Comparison of ENCODE assay signal across 9 mouse cellular contexts in genomic region chr2:150674900-150675299, GRCm38 (mm10). TPM values are rescaled to one million over a fixed set of nuclear protein-coding genes. Genes with fewer than 3 reads are reported as not detected.
A peak's percentile ranks its signal among the peaks of the same experiment; 100 is the strongest.
DNase-seq lines count a peak whose midpoint lies in the region; ATAC-seq and TF ChIP-seq lines count a peak whose summit lies in the region.
"Had no signal": no experiment of that assay in that cellular context is flagged by ENCODE, and none has a peak within 500 bp of the region (broad histone marks: within the 10 kb centered on the region; RNA-seq: fewer than 3 reads in every experiment).

No protein-coding gene starts in this region.

- no peak overlapping the region for H3K4me2 ChIP-seq in liver, embryonic 15.5 days
- H3K4me2 ChIP-seq in neural tube, embryonic 12.5 days (replicated peaks): no peak overlapping the region

- peaks cover 2% of the 10 kb centered on the region; the same call in 1 of the 2 replicates for H3K4me1 ChIP-seq in cortical plate, adult 2 months (ENCODE audit: control insufficient read depth, insufficient read depth, low read length)
- H3K4me1 ChIP-seq in liver, embryonic 15.5 days (replicated peaks): peaks cover 27% of the 10 kb centered on the region
- no peaks in the 10 kb centered on the region for H3K4me1 ChIP-seq in neural tube, embryonic 12.5 days

- no peak overlapping the region for H3K9ac ChIP-seq in liver, embryonic 15.5 days
- H3K9ac ChIP-seq in neural tube, embryonic 12.5 days: no peak overlapping the region

- peak; percentile 41 for ATAC-seq in granulocyte monocyte progenitor cell, adult 5-6 weeks (replicated peaks; ENCODE audit: poor library complexity, severe bottlenecking)
- ATAC-seq in liver, embryonic 15.5 days (ENCODE audit: insufficient read depth): peak; percentile 41; the same call in 1 of the 2 replicates
- ATAC-seq in neural tube, embryonic 12.5 days (ENCODE audit: low FRiP score, low read depth): peak; percentile 62

- no peaks in the 10 kb centered on the region for H3K36me3 ChIP-seq in liver, embryonic 15.5 days (replicated peaks)
- no peaks in the 10 kb centered on the region for H3K36me3 ChIP-seq in neural tube, embryonic 12.5 days

- H3K4me3 ChIP-seq in cortical plate, adult 2 months (ENCODE audit: insufficient read depth, low read length): no peak overlapping the region
- no peak overlapping the region for H3K4me3 ChIP-seq in liver, embryonic 15.5 days (replicated peaks)
- no peak overlapping the region for H3K4me3 ChIP-seq in neural tube, embryonic 12.5 days

- no peaks in the 10 kb centered on the region for H3K9me3 ChIP-seq in liver, embryonic 15.5 days (replicated peaks)
- no peaks in the 10 kb centered on the region for H3K9me3 ChIP-seq in neural tube, embryonic 12.5 days

- peak; percentile 93 for DNase-seq in A20 (ENCODE audit: low read depth, low spot score)
- DNase-seq in Muller cell, postnatal 12 days (ENCODE audit: inconsistent ontology term): peak; percentile 47
- peak; percentile 75 for DNase-seq in kidney, adult 9 months
- peak; percentile 87 for DNase-seq in thymus, postnatal 0 days (ENCODE audit: low spot score)

- TF ChIP-seq POLR2A in cortical plate, adult 2 months (IDR thresholded peaks at IDR 0.05; ENCODE audit: extremely low read depth, insufficient read depth, low read length): no peak

- 1% methylated on average over 2 of the region's 2 CpGs for WGBS in liver, embryonic 15.5 days (ENCODE audit: insufficient replicate concordance)
- 0% methylated on average over 2 of the region's 2 CpGs for WGBS in neural tube, embryonic 12.5 days

- H3K27ac ChIP-seq in cortical plate, adult 2 months (ENCODE audit: insufficient read depth, low read length): no peak overlapping the region
- no peak overlapping the region for H3K27ac ChIP-seq in liver, embryonic 15.5 days (replicated peaks)
- no peak overlapping the region for H3K27ac ChIP-seq in neural tube, embryonic 12.5 days

- peak; percentile 82 for TF ChIP-seq CTCF in cortical plate, adult 2 months (IDR thresholded peaks at IDR 0.05; ENCODE audit: extremely low read depth, insufficient read depth, low read length)

- no peaks in the 10 kb centered on the region for H3K27me3 ChIP-seq in liver, embryonic 15.5 days
- 0 out of 2 replicates have a peak, but pooled peaks cover 5% of the 10 kb centered on the region for H3K27me3 ChIP-seq in neural tube, embryonic 12.5 days (replicated peaks)

RNA-seq across cellular contexts. Expression of gene Acss1, which starts 6.6 kb away (rescaled TPM):
- polyA plus RNA-seq in cortical plate, adult 2 months (2012; rRNA removed): 27.2 and 28.8 TPM in 2 replicates
- 13.1 and 14.5 TPM in 2 replicates for total RNA-seq in granulocyte monocyte progenitor cell, adult 5-6 weeks (2014; fragmentation: Nextera tagmentation)
- total RNA-seq in granulocyte monocyte progenitor cell, adult 5-6 weeks (2017): 8.1 and 12.2 TPM in 2 replicates
- 45.3 and 50.8 TPM in 2 replicates for polyA plus RNA-seq in liver, embryonic 15.5 days (2015; fragmentation: Nextera tagmentation; extraction: Ambion mirVana)
- 22.8 and 23.5 TPM in 2 replicates for polyA plus RNA-seq in neural tube, embryonic 12.5 days (2016; fragmentation: Nextera tagmentation; extraction: Ambion mirVana)
- polyA plus RNA-seq in thymus, postnatal 0 days (2015; fragmentation: Nextera tagmentation; extraction: Ambion mirVana): 22.0 and 25.3 TPM in 2 replicates

RNA-seq across cellular contexts. Expression of gene Vsx1, which starts 14.3 kb away (rescaled TPM):
- polyA plus RNA-seq in cortical plate, adult 2 months (2012; rRNA removed): 0.13 and 0.27 TPM in 2 replicates
- not detected in 2 replicates for total RNA-seq in granulocyte monocyte progenitor cell, adult 5-6 weeks (2014; fragmentation: Nextera tagmentation)
- not detected in 2 replicates for total RNA-seq in granulocyte monocyte progenitor cell, adult 5-6 weeks (2017)
- polyA plus RNA-seq in liver, embryonic 15.5 days (2015; fragmentation: Nextera tagmentation; extraction: Ambion mirVana): not detected in 2 replicates
- 0.51 and 0.63 TPM in 2 replicates for polyA plus RNA-seq in neural tube, embryonic 12.5 days (2016; fragmentation: Nextera tagmentation; extraction: Ambion mirVana)
- polyA plus RNA-seq in thymus, postnatal 0 days (2015; fragmentation: Nextera tagmentation; extraction: Ambion mirVana): not detected in 2 replicates
- total RNA-seq: gastrocnemius, postnatal 36 days had no signal
